Mouse (Mus musculus): ENCODE measurements around the gene Kcnk7. TPM values are rescaled to one million over a fixed set of nuclear protein-coding genes. Genes with fewer than 3 reads are reported as not detected.

The Kcnk7 gene
- polyA plus RNA-seq, 1 experiment: 4.6 TPM

GRCm38 (mm10) chr19:5721233-5721632 lies 17.1 kb downstream of the Kcnk7 start:
- H3K4me3 ChIP-seq (replicated peaks; ENCODE audit: extremely low read depth, low read depth, low read length): no peak overlapping the region
- 89% methylated on average over 6 of the region's 6 CpGs for WGBS
- TF ChIP-seq CTCF (IDR thresholded peaks at IDR 0.05; ENCODE audit: insufficient read depth, low read length) (no peak), POLR2A (IDR thresholded peaks at IDR 0.05; ENCODE audit: borderline replicate concordance, extremely low read depth, low read depth, low read length) (no peak)
- no peak for DNase-seq
- H3K4me1 ChIP-seq (ENCODE audit: control insufficient read depth, insufficient read depth, low read length): peaks cover 15% of the 10 kb centered on the region

DNA sequence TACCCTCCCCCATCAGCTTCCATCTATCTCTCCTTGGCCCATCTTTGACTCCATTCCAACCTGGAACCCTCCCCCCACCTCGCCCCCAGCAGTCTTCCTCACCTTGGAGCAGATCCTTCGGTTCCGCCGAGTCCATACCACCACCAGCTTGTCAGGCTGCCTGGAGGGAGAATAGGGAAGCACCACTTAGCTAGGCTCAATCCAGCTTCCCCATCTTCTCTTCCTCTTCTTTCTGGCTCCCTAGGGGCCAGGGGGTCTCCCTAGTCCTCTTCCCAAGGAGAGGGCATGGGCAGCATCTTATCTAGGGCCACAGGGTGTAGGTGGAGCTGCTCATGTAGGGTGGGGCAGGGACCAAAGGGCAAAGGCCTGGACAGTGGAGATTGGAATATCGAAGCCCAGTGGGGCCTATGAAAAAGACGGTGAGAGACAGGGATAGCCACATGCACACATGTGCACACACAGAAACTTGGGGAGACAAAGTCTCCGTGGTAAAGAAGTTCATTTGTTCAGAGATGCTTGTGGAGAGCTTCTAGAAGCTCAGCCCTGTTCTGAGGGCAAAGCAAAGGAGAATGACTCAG lies 18.8 kb downstream of the Kcnk7 start:
- DNase-seq: no peak
- Histone ChIP-seq H3K4me3 (replicated peaks; ENCODE audit: extremely low read depth, low read depth, low read length) (no peak overlapping the region), H3K4me1 (ENCODE audit: control insufficient read depth, insufficient read depth, low read length) (peaks cover 22% of the 10 kb centered on the region)
- TF ChIP-seq POLR2A (IDR thresholded peaks at IDR 0.05; ENCODE audit: borderline replicate concordance, extremely low read depth, low read depth, low read length) (no peak), CTCF (IDR thresholded peaks at IDR 0.05; ENCODE audit: insufficient read depth, low read length) (no peak)
- whole genome bisulfite sequencing: 88% methylated on average over 7 of the region's 7 CpGs

GRCm38 (mm10) chr19:5723934-5724548 lies 19.9 kb downstream of the Kcnk7 start:
- 41% methylated on average over 4 of the region's 4 CpGs for WGBS
- no peak for DNase-seq
- no peak for TF ChIP-seq CTCF (IDR thresholded peaks at IDR 0.05; ENCODE audit: insufficient read depth, low read length)
- TF ChIP-seq POLR2A (IDR thresholded peaks at IDR 0.05; ENCODE audit: borderline replicate concordance, extremely low read depth, low read depth, low read length): no peak
- H3K4me1 ChIP-seq (ENCODE audit: control insufficient read depth, insufficient read depth, low read length): peaks cover 29% of the 10 kb centered on the region
- H3K4me3 ChIP-seq (replicated peaks; ENCODE audit: extremely low read depth, low read depth, low read length): peak overlapping the region; percentile 79

GRCm38 (mm10) chr19:5724549-5724941 lies 20.4 kb downstream of the Kcnk7 start:
- TF ChIP-seq POLR2A (IDR thresholded peaks at IDR 0.05; ENCODE audit: borderline replicate concordance, extremely low read depth, low read depth, low read length) (peak; percentile 64; the same call in 1 of the 2 replicates), CTCF (IDR thresholded peaks at IDR 0.05; ENCODE audit: insufficient read depth, low read length) (no peak)
- peak; percentile 68 for DNase-seq
- WGBS: 19% methylated on average over 7 of the region's 7 CpGs

GRCm38 (mm10) chr19:5725029-5725707 lies 21.0 kb downstream of the Kcnk7 start:
- WGBS: 31% methylated on average over 12 of the region's 12 CpGs
- H3K4me1 ChIP-seq (ENCODE audit: control insufficient read depth, insufficient read depth, low read length): peaks cover 29% of the 10 kb centered on the region
- TF ChIP-seq CTCF (IDR thresholded peaks at IDR 0.05; ENCODE audit: insufficient read depth, low read length): no peak
- no peak for TF ChIP-seq POLR2A (IDR thresholded peaks at IDR 0.05; ENCODE audit: borderline replicate concordance, extremely low read depth, low read depth, low read length)

More at GRCm38 (mm10) chr19:5724549-5724941, 20.4 kb downstream of the Kcnk7 start:
- Histone ChIP-seq H3K4me3 (replicated peaks; ENCODE audit: extremely low read depth, low read depth, low read length) (peak overlapping the region; percentile 79), H3K4me1 (ENCODE audit: control insufficient read depth, insufficient read depth, low read length) (peaks cover 29% of the 10 kb centered on the region)

GRCm38 (mm10) chr19:5725767-5726515 lies 21.8 kb downstream of the Kcnk7 start, which contains the start of gene Ehbp1l1:
Gene Ehbp1l1, minus strand, starts transcription at chr19:5726317.
- peak; percentile 74 for DNase-seq
- TF ChIP-seq POLR2A (IDR thresholded peaks at IDR 0.05; ENCODE audit: borderline replicate concordance, extremely low read depth, low read depth, low read length) (peak; percentile 41; the same call in 1 of the 2 replicates), CTCF (IDR thresholded peaks at IDR 0.05; ENCODE audit: insufficient read depth, low read length) (no peak)
- peak within 1 kb of the TSS; percentile 79 for H3K4me3 ChIP-seq (replicated peaks; ENCODE audit: extremely low read depth, low read depth, low read length)
- H3K4me1 ChIP-seq (ENCODE audit: control insufficient read depth, insufficient read depth, low read length): peaks cover 31% of the 10 kb centered on the region
- WGBS: 2% methylated on average over 49 of the region's 49 CpGs

More at GRCm38 (mm10) chr19:5725029-5725707, 21.0 kb downstream of the Kcnk7 start:
- H3K4me3 ChIP-seq (replicated peaks; ENCODE audit: extremely low read depth, low read depth, low read length): peak overlapping the region; percentile 79
- no peak for DNase-seq

GRCm38 (mm10) chr19:5726961-5727578 lies 22.9 kb downstream of the Kcnk7 start:
- no peak for TF ChIP-seq CTCF (IDR thresholded peaks at IDR 0.05; ENCODE audit: insufficient read depth, low read length)
- TF ChIP-seq POLR2A (IDR thresholded peaks at IDR 0.05; ENCODE audit: borderline replicate concordance, extremely low read depth, low read depth, low read length): no peak
- 37% methylated on average over 15 of the region's 15 CpGs for WGBS
- peak overlapping the region; percentile 46 for H3K4me3 ChIP-seq (replicated peaks; ENCODE audit: extremely low read depth, low read depth, low read length)
- DNase-seq: no peak
- H3K4me1 ChIP-seq (ENCODE audit: control insufficient read depth, insufficient read depth, low read length): peaks cover 34% of the 10 kb centered on the region

- Histone ChIP-seq H3K4me3 (replicated peaks; ENCODE audit: extremely low read depth, low read depth, low read length) (peak overlapping the region; percentile 46), H3K4me1 (ENCODE audit: control insufficient read depth, insufficient read depth, low read length) (peaks cover 34% of the 10 kb centered on the region)
- no peak for TF ChIP-seq POLR2A (IDR thresholded peaks at IDR 0.05; ENCODE audit: borderline replicate concordance, extremely low read depth, low read depth, low read length)
- peak; percentile 93 for TF ChIP-seq CTCF (IDR thresholded peaks at IDR 0.05; ENCODE audit: insufficient read depth, low read length)
- peak; percentile 90 for DNase-seq
- WGBS: 1% methylated on average over 14 of the region's 14 CpGs
Measured at GRCm38 (mm10) chr19:5727701-5728100, 23.5 kb downstream of the Kcnk7 start.

Measured in lung, adult 2 months (tissue).